In genomic region chr10:26564462-26564861, GRCm38 (mm10) we compare ENCODE assay signal across 8 mouse cellular contexts.
DNase-seq lines count a peak whose midpoint lies in the region; ATAC-seq and TF ChIP-seq lines count a peak whose summit lies in the region.

No protein-coding gene starts in this region.

- no peaks in the 10 kb centered on the region for H3K79me2 ChIP-seq in CH12.LX (replicated peaks; ENCODE audit: control insufficient read depth, extremely low read depth, insufficient read depth, poor library complexity, severe bottlenecking)

- in situ Hi-C loops in CH12.LX (cut with MboI; ENCODE audit: low pct_ligation_motif_present, low pct_unique_long_range_greater_than_20kb, low sequenced_read_pairs) = no loop called here

- peak overlapping the region; percentile 50; the same call in 1 of the 2 replicates for H3K4me2 ChIP-seq in CH12.LX (ENCODE audit: insufficient read depth, low read depth, poor library complexity, severe bottlenecking)
- peak overlapping the region; percentile 27 for H3K4me2 ChIP-seq in heart, embryonic 14.5 days (ENCODE audit: low read length)
- no peak overlapping the region for H3K4me2 ChIP-seq in midbrain, embryonic 11.5 days

- TF ChIP-seq EP300 in CH12.LX (IDR thresholded peaks at IDR 0.05; ENCODE audit: low read length) = no peak

- TF ChIP-seq CTCF in CH12.LX (conservative IDR thresholded peaks at IDR 0.05 in 1 of 2, IDR thresholded peaks at IDR 0.05 in 1 of 2; ENCODE audit: low read depth in 2 of 2, low read length in 2 of 2) = no peak
- TF ChIP-seq CTCF in left cerebral cortex, adult 2 months (IDR thresholded peaks at IDR 0.05) = no peak

- dilution Hi-C loops in CH12.LX (cut with MboI; ENCODE audit: extremely low pct_ligation_motif_present, extremely low pct_unique_long_range_greater_than_20kb, low sequenced_read_pairs) = no loop called here

- no peak for TF ChIP-seq POLR2A in CH12.LX (IDR thresholded peaks at IDR 0.05; ENCODE audit: low read depth, low read length)

- no peaks in the 10 kb centered on the region for H3K27me3 ChIP-seq in CH12.LX (replicated peaks)
- no peaks in the 10 kb centered on the region for H3K27me3 ChIP-seq in embryonic facial prominence, embryonic 10.5 days (replicated peaks; ENCODE audit: low read depth, poor library complexity, severe bottlenecking)
- H3K27me3 ChIP-seq in heart, embryonic 14.5 days (ENCODE audit: control insufficient read depth, insufficient read depth, low read length) = no peaks in the 10 kb centered on the region
- H3K27me3 ChIP-seq in midbrain, embryonic 11.5 days (ENCODE audit: control insufficient read depth, insufficient read depth, low read length) = no peaks in the 10 kb centered on the region

- no peak for TF ChIP-seq RAD21 in CH12.LX (IDR thresholded peaks at IDR 0.05; ENCODE audit: low read depth, low read length)

- no peak for ATAC-seq in heart, embryonic 14.5 days (ENCODE audit: insufficient number of reproducible peaks, insufficient read depth, low FRiP score, low read depth)
- peak; percentile 50; the same call in 1 of the 2 replicates for ATAC-seq in midbrain, embryonic 11.5 days (ENCODE audit: low FRiP score)

- H3K4me3 ChIP-seq in CH12.LX (replicated peaks in 1 of 3; ENCODE audit: low read depth in 2 of 3, low read length in 2 of 3, poor library complexity in 1 of 3) = no peak overlapping the region
- no peak overlapping the region for H3K4me3 ChIP-seq in embryonic facial prominence, embryonic 10.5 days
- H3K4me3 ChIP-seq in heart, embryonic 14.5 days (ENCODE audit: control insufficient read depth in 1 of 2, insufficient read depth in 1 of 2, low read depth in 1 of 2, low read length in 2 of 2) = no peak overlapping the region
- no peak overlapping the region for H3K4me3 ChIP-seq in left cerebral cortex, adult 2 months
- H3K4me3 ChIP-seq in midbrain, embryonic 11.5 days (ENCODE audit: low read depth, low read length) = no peak overlapping the region

- no peak overlapping the region for H3K27ac ChIP-seq in CH12.LX (ENCODE audit: insufficient read depth, low read depth)
- no peak overlapping the region for H3K27ac ChIP-seq in embryonic facial prominence, embryonic 10.5 days (replicated peaks)
- H3K27ac ChIP-seq in heart, embryonic 14.5 days (replicated peaks in 1 of 2; ENCODE audit: control insufficient read depth in 1 of 2, insufficient read depth in 1 of 2, low read depth in 2 of 2, low read length in 2 of 2) = no peak overlapping the region
- H3K27ac ChIP-seq in left cerebral cortex, adult 2 months = no peak overlapping the region
- H3K27ac ChIP-seq in midbrain, embryonic 11.5 days (ENCODE audit: low read depth, low read length) = no peak overlapping the region

- 76% methylated on average over 11 of the region's 11 CpGs for WGBS in embryonic facial prominence, embryonic 10.5 days
- WGBS in heart, embryonic 14.5 days = 57% methylated on average over 11 of the region's 11 CpGs
- WGBS in midbrain, embryonic 11.5 days = 58% methylated on average over 11 of the region's 11 CpGs

- DNase-seq in adrenal gland, adult (ENCODE audit: inconsistent age in 2 of 2, low spot score in 1 of 2) = peak; percentile 45 to 71
- no peak for DNase-seq in adrenal gland, postnatal 4 days (ENCODE audit: low spot score in 2 of 2)
- peak; percentile 38 for DNase-seq in CH12.LX (ENCODE audit: extremely low read depth)
- DNase-seq in embryonic facial prominence, embryonic 10.5 days (ENCODE audit: low spot score) = peak; percentile 13
- DNase-seq in left cerebral cortex, adult 2 months (ENCODE audit: extremely low spot score in 1 of 2, low spot score in 2 of 2) = peak; percentile 25 to 55
- no peak for DNase-seq in midbrain, embryonic 11.5 days (ENCODE audit: low spot score, missing footprints)
- DNase-seq in testis, postnatal 10 days (ENCODE audit: low spot score) = peak; percentile 55

- no peak overlapping the region for H3K9ac ChIP-seq in CH12.LX (ENCODE audit: insufficient read depth, low read depth)
- no peak overlapping the region for H3K9ac ChIP-seq in heart, embryonic 14.5 days (ENCODE audit: low read length)
- no peak overlapping the region for H3K9ac ChIP-seq in midbrain, embryonic 11.5 days (ENCODE audit: low read length)

- intact Hi-C loops in left cerebral cortex, adult 2 months (cut with DNase I) = no loop called here

- no peaks in the 10 kb centered on the region for H3K36me3 ChIP-seq in CH12.LX (replicated peaks in 1 of 2; ENCODE audit: control insufficient read depth in 1 of 2, insufficient read depth in 1 of 2, low read length in 1 of 2)
- H3K36me3 ChIP-seq in embryonic facial prominence, embryonic 10.5 days (replicated peaks) = no peaks in the 10 kb centered on the region
- no peaks in the 10 kb centered on the region for H3K36me3 ChIP-seq in heart, embryonic 14.5 days (ENCODE audit: control insufficient read depth, insufficient read depth, low read length)
- H3K36me3 ChIP-seq in midbrain, embryonic 11.5 days (ENCODE audit: control insufficient read depth, insufficient read depth, low read length) = no peaks in the 10 kb centered on the region

- peaks cover 4% of the 10 kb centered on the region for H3K9me3 ChIP-seq in CH12.LX (replicated peaks; ENCODE audit: low read length)
- no peaks in the 10 kb centered on the region for H3K9me3 ChIP-seq in embryonic facial prominence, embryonic 10.5 days
- H3K9me3 ChIP-seq in heart, embryonic 14.5 days (ENCODE audit: control insufficient read depth, low read length) = no peaks in the 10 kb centered on the region
- H3K9me3 ChIP-seq in midbrain, embryonic 11.5 days (ENCODE audit: control insufficient read depth, low read length) = no peaks in the 10 kb centered on the region

- peaks cover 0 to 7% of the 10 kb centered on the region in 2 experiments; a peak in 2 of 4 replicates for H3K4me1 ChIP-seq in CH12.LX (ENCODE audit: control insufficient read depth in 1 of 2, insufficient read depth in 2 of 2)
- H3K4me1 ChIP-seq in embryonic facial prominence, embryonic 10.5 days = no peaks in the 10 kb centered on the region
- peaks cover 0 to 11% of the 10 kb centered on the region in 2 experiments; a peak in 2 of 4 replicates for H3K4me1 ChIP-seq in heart, embryonic 14.5 days (ENCODE audit: control insufficient read depth in 2 of 2, insufficient read depth in 2 of 2, low read length in 2 of 2)
- H3K4me1 ChIP-seq in midbrain, embryonic 11.5 days (ENCODE audit: control insufficient read depth, insufficient read depth, low read length) = no peaks in the 10 kb centered on the region

TF ChIP-seq in CH12.LX, 34 proteins besides CTCF, POLR2A, EP300 and RAD21:
- no peak for TF ChIP-seq USF1 (IDR thresholded peaks at IDR 0.05; ENCODE audit: low read depth, low read length)
- peak; percentile 25; the same call in 1 of the 2 replicates for TF ChIP-seq IRF4 (IDR thresholded peaks at IDR 0.05; ENCODE audit: low read depth, low read length)
- no peak for TF ChIP-seq BHLHE40 (IDR thresholded peaks at IDR 0.05; ENCODE audit: low read depth, low read length)

Comparison
In these comparisons a context has a peak if more than half of its experiments do, and no peak if none do; other contexts are left out.
1. DNase-seq: peak in adrenal gland, adult (2 of 2), CH12.LX (single experiment), embryonic facial prominence, embryonic 10.5 days (single experiment), left cerebral cortex, adult 2 months (2 of 2) and testis, postnatal 10 days (single experiment); none in adrenal gland, postnatal 4 days (0 of 2) and midbrain, embryonic 11.5 days (single experiment).